Mouse (Mus musculus) spleen, postnatal 14 days (tissue): ENCODE measurements around the gene Hmgb2.

ENCODE experiments used
- DNase-seq, 2 experiments: peaks; one replicate each; pipeline ENCODE4 v3.0.0; 2021 to 2022; ENCODE audit warnings: low spot score in 2 of 2

The Hmgb2 gene

GRCm38 (mm10) chr8:57552102-57553032, 40.7 kb downstream of the Hmgb2 start:
- DNase-seq = no peak

DNA sequence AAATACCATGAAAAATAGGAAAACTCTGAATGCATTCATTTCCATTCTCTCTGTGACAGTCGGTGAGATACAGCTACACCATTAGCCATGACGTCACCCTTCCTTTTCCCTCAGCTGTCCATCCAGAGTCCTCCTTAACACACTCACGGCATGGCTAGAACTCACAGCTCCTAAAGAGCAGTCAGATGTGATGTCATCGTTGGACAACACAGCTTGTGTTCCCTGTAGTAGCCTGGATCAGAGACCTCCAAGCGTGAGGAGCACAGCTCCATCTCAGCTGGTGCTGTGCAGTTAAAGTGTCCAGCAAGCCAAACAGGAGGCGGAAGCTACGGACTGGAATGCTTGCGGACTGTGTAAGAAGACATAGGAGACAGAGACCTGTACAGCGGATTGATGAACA, 49.2 kb downstream of the Hmgb2 start:
- no peak for DNase-seq

DNA sequence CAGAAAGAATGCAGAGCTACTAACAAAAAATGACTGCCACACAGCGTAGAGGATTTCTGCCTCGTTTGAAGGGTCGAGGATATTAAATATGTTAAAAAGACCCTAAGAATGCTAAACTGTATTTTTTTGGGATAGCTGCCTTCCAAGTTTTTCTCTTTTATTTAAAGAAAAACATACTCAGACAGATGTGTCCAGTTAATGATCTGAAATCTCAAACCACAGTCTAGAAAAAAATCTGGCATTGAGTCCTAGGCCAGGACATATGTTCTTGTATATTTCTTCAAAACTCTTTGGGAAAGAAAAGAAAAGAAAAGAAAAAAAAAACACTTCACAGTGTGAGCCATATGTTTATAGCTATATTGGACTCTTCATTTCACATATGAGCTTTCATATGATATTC, 51.0 kb downstream of the Hmgb2 start:
- DNase-seq = no peak

DNA sequence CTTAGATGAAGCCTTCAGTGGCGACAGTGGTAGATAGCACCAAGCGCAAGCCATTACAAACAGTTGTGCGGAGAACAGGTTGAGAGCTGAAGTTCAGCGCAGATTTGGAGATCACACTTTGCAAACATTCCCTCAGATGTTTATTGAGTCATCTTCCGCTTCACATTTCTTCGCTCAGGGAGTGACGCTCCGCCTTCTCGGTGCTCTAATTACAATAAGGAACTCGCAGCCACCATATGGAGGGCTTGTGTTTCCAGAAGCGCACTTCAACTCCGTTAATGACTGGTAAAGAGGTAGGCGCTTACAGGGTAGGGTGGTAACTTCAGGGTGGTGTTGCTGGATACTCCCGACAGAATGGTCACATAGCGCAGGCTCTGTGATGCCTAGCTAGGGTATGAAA, 52.0 kb downstream of the Hmgb2 start:
- no peak for DNase-seq

DNA sequence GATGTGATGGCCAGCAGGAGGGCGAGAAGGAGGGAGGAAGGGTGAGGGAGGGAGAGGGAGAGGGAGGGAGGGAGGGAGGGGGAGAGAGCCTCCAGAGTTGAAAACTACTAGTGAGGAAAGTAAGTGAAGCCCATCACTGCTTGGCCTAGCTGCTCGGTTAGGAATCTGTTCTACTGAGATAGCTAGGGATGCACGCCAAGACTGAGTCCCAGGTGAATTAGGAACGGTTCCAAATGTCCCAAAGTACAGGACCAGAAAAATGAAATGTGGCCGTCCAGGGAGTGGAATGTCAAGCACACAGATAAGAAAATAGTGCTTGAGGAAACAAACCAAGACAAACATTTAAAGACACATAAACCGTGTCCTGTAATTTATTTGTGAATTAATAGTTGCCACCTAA, 53.3 kb downstream of the Hmgb2 start:
- DNase-seq = no peak
